Mouse (Mus musculus): ENCODE data around the gene 4933407L21Rik. TPM values are rescaled to one million over a fixed set of nuclear protein-coding genes. Genes with fewer than 3 reads are reported as not detected.

4933407L21Rik gene
- total RNA-seq, 2 experiments from 2014 or later = 0.27 to 0.36 TPM

DNA sequence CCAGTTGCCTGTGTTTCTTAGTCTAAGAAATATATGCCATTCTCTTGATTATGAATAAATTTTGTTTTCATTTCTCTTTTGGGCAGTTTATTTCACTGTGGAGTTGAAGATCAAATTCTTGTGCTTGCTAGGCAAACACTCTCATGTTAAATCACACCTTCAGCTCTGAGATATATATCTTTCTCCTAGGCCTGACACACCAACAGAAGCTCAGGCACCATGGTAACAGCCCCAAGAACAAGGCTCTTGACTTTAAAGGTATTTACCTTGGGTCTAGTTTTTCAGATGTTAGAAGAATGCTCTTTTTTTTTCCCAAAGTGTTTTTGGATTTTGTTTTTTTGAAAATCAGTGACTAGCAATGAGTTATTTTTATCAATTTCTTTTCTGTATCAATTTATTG is 12.4 kb upstream of the 4933407L21Rik start:
- no peak for DNase-seq (ENCODE audit: low spot score)

GRCm38 (mm10) chr1:85916830-85917450 is 11.3 kb upstream of the 4933407L21Rik start:
- no peak for DNase-seq (ENCODE audit: low spot score)

DNA sequence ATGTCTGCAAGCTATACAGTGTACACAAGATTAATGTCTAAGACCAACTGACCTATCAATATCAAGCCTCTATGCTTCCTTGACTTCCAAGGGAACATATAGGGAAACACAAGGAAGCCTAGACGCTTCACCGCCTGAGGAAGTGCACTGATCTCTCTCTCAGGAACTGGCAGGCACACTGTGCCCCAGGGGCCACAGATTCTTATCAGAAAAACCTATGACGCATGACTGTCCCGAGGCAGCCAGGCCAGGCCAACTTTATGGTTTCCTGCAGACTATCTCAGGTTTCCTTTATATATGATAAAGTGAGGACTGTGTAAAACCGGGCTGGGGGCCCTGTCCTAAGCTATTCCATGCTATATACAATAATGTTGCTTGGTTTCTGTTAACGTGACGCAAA is 8.7 kb upstream of the 4933407L21Rik start:
- no peak for DNase-seq (ENCODE audit: low spot score)

GRCm38 (mm10) chr1:85921725-85922124 is 6.6 kb upstream of the 4933407L21Rik start:
- DNase-seq (ENCODE audit: low spot score) = no peak

DNA sequence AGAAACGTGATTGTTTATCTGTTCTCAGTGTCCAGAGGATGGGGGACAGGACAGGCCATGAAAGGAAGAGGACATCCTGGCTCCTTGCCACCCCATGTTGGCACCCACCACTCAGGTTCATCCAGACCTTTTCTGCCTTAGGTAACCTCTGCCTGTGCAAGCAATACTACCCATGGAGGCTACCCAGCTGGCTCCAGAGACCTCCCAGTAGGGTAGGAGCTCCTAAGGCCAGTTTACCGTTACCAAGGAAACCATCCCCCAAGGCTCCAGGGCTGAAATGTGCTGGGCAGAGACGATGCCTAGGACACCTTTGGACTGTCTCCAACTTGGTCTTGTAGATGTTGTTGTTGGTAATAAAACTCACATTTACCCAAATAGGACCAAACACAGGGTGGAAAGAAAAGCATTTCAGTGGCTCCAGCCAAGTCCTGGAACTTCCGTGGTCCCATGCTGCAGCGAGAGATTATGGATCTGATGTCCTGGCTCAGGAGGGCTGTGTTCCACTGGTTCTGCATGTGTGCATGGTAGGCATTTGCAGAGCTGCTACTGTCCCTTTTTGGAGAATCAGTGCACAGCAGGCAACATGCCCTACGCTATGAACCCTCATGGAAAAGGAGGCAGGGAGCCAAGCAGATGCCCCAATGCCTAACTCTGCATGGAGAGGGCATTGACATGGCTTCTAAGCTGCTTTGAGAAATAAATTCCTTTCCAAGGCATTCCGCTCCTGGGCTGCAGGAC is 6.0 kb upstream of the 4933407L21Rik start:
- no peak for DNase-seq (ENCODE audit: low spot score)

- DNase-seq (ENCODE audit: low spot score) = no peak
Observed at GRCm38 (mm10) chr1:85922865-85923211, 5.4 kb upstream of the 4933407L21Rik start.

DNA sequence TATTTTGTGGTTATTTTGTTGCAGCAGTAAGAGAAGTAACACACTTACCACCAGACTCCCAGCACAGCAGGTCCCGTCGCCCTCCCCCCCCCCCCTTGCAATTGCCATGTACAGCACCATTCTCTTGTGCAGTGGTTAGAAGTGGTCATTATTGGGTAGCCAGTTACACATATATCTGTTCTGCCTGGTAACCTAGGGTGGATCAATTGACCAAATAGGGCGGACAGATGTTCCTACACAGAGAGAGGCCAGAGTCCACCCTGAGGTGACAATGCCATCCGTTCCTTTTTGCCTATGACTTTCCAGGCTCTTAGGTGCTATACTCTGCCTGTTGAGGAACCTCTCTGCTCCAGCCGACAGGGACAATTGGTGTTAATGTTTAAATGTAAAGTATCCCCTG is 3.1 kb upstream of the 4933407L21Rik start:
- DNase-seq (ENCODE audit: low spot score) = no peak

DNA sequence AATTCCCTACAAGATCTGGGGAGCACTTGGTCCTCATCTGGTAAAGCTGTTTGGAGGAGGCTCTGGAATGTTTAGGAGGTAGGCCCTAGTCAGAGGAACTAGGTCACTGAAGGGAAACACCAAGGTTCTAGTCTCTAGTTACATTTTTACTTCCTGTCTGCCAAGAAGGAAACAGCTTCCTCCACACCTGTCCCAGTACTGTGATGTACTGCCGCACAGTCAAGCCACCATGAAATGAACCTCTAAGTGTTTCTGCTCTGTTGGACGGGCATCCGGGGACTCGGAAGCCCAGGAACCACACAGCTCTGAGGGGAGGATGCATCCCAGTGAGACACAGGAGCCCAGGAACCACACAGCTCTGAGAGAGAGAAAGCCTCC is 394 bp downstream of the 4933407L21Rik start:
- no peak for DNase-seq (ENCODE audit: low spot score)

DNA sequence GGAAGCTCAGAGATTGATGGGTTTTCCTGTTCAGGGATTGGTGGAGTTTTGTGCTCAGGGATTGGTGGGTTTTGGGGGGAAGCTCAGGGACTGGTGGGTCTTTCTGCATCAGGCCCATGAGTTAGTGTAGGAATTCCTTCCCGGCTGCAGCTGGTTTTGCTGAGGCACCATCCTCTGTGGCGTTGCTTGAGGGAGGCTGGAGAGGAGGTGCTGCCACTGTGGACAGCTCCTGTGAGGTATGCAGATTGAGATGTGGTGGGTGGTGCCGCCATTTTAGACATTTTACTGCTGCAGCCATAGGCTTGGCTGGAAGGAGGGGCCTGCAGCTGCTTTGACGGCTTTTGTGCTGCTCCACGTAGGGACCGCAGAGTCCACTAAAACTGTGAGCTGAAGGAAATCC is 1.1 kb downstream of the 4933407L21Rik start:
- no peak for DNase-seq (ENCODE audit: low spot score)

DNA sequence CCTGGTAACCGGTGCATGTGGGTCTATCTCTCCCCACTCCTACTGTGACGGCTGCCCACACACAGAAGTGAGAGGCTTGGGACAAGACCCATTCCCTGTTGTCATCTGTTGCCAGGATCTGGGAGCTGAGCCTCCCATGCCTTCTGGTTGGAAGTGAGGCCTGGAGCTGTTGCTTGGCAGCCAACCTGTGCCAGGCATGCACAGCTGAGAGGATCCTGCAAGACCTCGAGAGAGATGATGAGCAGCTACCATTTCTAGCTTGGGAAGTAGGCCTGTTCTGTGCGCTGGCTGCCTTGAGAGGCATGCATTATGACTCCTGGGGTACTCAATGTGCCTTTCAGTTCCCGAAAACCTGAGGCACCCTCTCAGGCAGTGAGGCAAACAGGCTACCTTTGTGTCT is 2.9 kb downstream of the 4933407L21Rik start:
- no peak for DNase-seq (ENCODE audit: low spot score)

- DNase-seq (ENCODE audit: low spot score) = no peak
Observed at GRCm38 (mm10) chr1:85933226-85933625, 4.9 kb downstream of the 4933407L21Rik start.

GRCm38 (mm10) chr1:85933631-85934465 is 5.6 kb downstream of the 4933407L21Rik start:
- no peak for DNase-seq (ENCODE audit: low spot score)

DNA sequence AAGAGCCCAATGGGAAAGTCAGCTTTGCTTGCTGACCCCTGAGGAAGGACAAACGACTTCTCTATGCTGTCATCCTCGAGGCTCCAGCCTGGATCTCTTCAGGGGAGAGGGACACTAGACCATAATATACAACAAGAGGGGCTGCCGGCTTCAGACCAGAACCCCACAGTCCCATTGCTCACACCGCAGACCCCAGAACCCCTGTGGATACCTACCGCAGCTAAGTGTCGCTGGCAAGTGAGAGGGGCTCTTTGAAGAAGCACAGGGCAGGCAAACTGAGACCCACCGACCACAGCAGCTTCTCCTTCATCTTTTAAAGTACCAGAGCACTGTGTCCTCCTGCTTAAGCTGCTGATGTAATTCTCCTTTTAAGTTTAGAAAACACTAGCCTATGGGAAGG is 6.3 kb downstream of the 4933407L21Rik start:
- no peak for DNase-seq (ENCODE audit: low spot score)

DNA sequence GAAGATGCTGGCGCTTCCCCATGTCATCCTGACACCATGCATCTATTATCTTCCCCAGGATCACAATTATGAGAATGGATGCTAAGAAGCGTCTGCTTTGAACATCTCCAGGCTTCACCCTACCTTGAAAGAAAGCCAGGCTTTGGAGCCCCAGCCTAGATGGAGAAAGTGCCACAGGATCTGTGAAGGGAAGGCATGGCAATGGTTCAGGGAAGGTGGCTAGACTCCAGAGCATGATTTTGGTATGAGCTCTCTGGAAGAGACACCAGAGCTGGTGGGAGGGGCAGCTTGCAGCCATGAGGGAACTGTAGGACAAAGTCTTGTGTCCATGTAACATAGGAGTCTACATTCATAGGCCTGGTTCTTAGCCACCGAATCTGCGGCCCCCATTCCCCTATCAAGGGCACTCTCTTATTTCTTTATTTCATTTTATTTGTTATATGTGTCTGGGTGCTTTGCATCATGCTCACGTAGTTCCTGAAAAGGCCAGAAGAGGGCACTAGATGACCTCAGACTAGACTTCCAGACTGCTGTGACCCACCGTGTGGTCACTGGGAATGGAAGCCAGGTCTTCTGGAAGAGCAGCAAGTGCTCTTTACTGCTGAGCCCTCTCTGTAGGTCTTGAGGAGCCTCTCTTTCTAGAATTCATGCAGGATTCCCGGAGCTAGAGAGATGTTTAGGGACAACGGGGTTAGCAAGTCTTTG is 7.0 kb downstream of the 4933407L21Rik start:
- DNase-seq (ENCODE audit: low spot score) = peak; percentile 43

DNA sequence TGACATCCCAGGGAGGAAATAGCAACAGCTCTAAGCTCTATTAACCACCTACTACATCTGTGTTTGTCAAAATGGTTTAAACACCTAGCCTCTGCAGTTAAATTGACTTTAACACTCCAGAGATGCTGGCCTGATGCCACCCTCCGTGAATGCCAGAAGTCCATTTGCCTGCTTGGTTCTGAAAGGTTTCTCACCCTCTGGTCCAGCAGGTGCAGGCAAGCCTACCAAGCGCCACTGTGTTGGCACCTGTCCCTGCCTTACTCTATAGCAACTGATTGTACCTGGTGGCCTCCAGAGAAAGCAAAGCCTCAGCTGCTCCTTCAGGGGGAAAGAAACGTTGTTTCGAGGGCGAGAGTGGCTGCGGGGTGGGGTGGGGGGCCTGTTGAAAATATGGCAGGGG is 8.0 kb downstream of the 4933407L21Rik start:
- DNase-seq (ENCODE audit: low spot score) = no peak

DNA sequence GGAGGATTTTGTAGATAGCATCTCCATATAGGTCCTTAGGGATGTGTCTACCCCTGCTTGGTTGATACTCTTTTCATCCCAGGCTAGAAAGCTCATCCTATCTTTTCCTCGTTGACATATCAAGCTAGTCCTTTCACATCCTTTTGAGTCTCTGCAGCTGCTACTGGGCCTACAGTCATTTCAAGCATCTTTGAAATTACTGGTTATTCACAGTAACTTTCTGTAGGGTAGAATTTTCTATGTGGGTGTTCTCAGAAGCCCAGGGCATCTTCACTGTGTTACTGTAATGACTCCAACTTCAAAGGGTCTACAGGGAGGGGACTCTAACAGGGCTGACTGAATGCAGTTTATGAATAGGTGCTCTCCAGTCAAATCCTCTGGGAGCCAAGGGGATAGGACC is 9.0 kb downstream of the 4933407L21Rik start:
- no peak for DNase-seq (ENCODE audit: low spot score)

DNA sequence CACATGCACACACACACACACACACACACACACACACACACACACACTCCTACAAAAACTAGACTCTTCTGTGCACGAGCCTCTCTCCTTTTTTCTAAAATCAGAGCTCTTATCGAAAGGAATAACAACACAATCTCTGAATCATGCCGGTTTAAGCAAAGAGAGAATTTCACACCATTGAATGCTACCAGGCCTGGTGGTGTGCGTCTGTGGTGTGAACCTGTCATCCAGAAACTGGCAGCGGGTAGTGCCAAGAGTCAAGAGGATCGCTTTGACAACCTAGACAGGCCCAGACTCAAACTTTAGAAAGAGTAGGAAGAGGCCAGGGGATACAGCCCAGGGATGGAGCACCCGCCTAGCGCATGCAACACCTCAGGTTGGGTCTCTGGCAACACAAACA is 14.0 kb downstream of the 4933407L21Rik start:
- no peak for DNase-seq (ENCODE audit: low spot score)

GRCm38 (mm10) chr1:85949085-85949684 is 20.9 kb downstream of the 4933407L21Rik start:
- DNase-seq (ENCODE audit: low spot score) = no peak

DNA sequence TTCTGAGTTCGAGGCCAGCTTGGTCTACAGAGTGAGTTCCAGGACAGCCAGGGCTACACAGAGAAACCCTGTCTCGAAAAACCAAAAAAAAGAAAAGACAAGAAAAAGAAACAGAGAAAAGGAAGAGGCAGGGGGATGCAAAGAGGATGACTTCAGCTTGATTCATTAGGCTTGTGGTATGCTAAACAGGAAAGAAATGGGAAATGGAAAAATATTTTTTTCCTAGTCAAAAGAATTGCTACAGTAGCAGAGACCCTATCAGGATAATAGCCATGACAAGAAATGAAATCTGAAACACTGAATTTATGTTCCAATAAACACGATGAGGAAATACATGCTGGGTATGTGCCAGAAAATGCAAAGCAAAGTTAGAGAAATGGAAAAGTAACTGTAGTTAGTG is 26.9 kb downstream of the 4933407L21Rik start:
- no peak for DNase-seq (ENCODE audit: low spot score)

DNA sequence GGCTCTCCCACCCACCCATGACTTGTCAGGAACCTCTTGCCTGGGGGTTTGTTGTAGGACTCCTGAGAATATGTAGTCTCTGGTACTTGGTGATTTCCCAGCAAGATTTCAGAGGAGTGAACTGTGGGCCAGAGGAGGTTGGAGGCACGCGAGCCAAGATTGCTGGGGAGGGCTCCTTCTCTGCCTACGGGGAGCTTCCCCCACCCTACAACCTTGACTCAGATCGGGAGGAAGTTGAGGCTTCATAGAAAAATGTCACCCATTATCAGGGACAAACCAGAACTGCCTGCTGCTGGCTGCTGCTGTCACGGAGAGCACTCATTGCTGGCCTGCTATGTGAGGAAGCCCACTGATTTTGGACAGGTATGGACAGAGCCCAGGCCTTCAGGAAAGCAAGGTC is 29.0 kb downstream of the 4933407L21Rik start:
- DNase-seq (ENCODE audit: low spot score) = no peak

- no peak for DNase-seq (ENCODE audit: low spot score)
Observed at GRCm38 (mm10) chr1:85957942-85958619, 29.8 kb downstream of the 4933407L21Rik start.
